Mouse (Mus musculus) brain, embryonic 14.5 days (tissue): Measurements from ENCODE around the gene Zc3h18. TPM values are rescaled to one million over a fixed set of nuclear protein-coding genes. Genes with fewer than 3 reads are reported as not detected.

ENCODE experiments used
- DNase-seq: peaks from one replicate; pipeline ENCODE4 v3.0.0-alpha.2; 2011; ENCODE audit warnings: low read depth
- CTCF ChIP-seq: fragments of 200-500 bp; IDR thresholded peaks from 2 replicates; pipeline ENCODE4 v1.5.1; 2012; ENCODE audit warnings: inconsistent platforms, mild to moderate bottlenecking, moderate library complexity, borderline replicate concordance; ENCODE audit not compliant: insufficient read depth, insufficient read length; ENCODE audit errors: extremely low read depth
- POLR2A ChIP-seq: fragments of 200-500 bp; IDR thresholded peaks from 2 replicates; pipeline ENCODE4 v1.6.1; 2012; ENCODE audit warnings: mild to moderate bottlenecking, inconsistent platforms, borderline replicate concordance; ENCODE audit not compliant: poor library complexity, insufficient read depth, insufficient read length, severe bottlenecking; ENCODE audit errors: extremely low read depth
- polyA plus RNA-seq: library from polyadenylated mRNA; depleted of rRNA; stranded (reverse); fragments of >200 nt; gene quantifications from 2 replicates; pipeline ENCODE4 v1.2.3, GENCODE M21; 2012; rRNA removed

Zc3h18 gene
- polyA plus RNA-seq, 1 experiment: 51.8 TPM

DNA sequence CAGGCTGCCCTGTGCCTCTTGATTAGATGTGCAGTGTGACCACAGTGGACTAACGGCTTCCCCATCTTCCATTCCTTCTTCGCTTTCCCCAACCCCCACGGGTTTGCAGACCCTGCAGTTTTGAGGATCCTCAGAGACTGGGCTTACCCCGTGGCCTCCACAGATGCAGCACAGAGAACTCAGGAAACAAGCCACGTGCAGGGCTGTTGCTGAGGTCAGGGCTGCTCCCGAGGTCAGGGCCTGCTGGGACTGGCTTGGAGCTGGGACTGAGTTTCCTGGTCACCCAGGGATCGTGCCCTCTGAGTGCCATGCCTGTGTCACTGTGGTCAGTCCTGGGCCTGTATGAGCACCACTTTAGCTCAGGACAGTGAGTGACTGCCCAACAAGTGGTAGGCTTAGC is 88.6 kb downstream of the Zc3h18 start:
- DNase-seq: no peak
- TF ChIP-seq CTCF (no peak), POLR2A (no peak)

Other genes starting within 250 kb of the Zc3h18 start
- gene Zfpm1, start 94.5 kb upstream of the Zc3h18 start, polyA plus RNA-seq: 8.1 and 16.9 TPM in 2 replicates
- gene Trhr2, start 15.9 kb upstream of the Zc3h18 start, polyA plus RNA-seq: 0.09 and 0.10 TPM in 2 replicates
- gene Il17c, start 45.4 kb downstream of the Zc3h18 start, polyA plus RNA-seq: 0.92 and 0.97 TPM in 2 replicates
- 22.3 and 25.7 TPM in 2 replicates for gene Cyba, start 56.3 kb downstream of the Zc3h18 start, polyA plus RNA-seq
- gene Mvd, start 66.8 kb downstream of the Zc3h18 start, polyA plus RNA-seq: 60.8 and 63.9 TPM in 2 replicates
- gene Snai3, start 84.1 kb downstream of the Zc3h18 start, polyA plus RNA-seq: not detected in 2 replicates
- gene Rnf166, start 99.5 kb downstream of the Zc3h18 start, polyA plus RNA-seq: 59.5 and 80.9 TPM in 2 replicates
- 58.5 and 74.9 TPM in 2 replicates for gene Ctu2, start 99.5 kb downstream of the Zc3h18 start, polyA plus RNA-seq
- 12.8 and 13.4 TPM in 2 replicates for gene Piezo1, start 174.7 kb downstream of the Zc3h18 start, polyA plus RNA-seq
- gene Cdt1, start 191.4 kb downstream of the Zc3h18 start, polyA plus RNA-seq: 21.3 and 31.8 TPM in 2 replicates
- 103 and 126 TPM in 2 replicates for gene Aprt, start 200.3 kb downstream of the Zc3h18 start, polyA plus RNA-seq
- gene Galns, start 234.9 kb downstream of the Zc3h18 start, polyA plus RNA-seq: 5.9 and 8.2 TPM in 2 replicates
- 132 and 142 TPM in 2 replicates for gene Trappc2l, start 235.0 kb downstream of the Zc3h18 start, polyA plus RNA-seq
- gene Pabpn1l, start 246.1 kb downstream of the Zc3h18 start, polyA plus RNA-seq: 0.07 TPM in 1 of 2 replicates, not detected in the other